Mouse (Mus musculus) right cerebral cortex, postnatal 36 days (tissue): ENCODE measurements around the gene Immt.
"Not testable (repeated sequence)": the region's sequence is repeated elsewhere in the genome, so short reads cannot be mapped to it uniquely, and the experiment has no call there.

Experiments
- DNase-seq, 2 experiments: peaks; one replicate each; pipeline ENCODE4 v3.0.0; 2022; ENCODE audit warnings: low spot score in 2 of 2, mixed read lengths in 1 of 2

Gene Immt

DNA sequence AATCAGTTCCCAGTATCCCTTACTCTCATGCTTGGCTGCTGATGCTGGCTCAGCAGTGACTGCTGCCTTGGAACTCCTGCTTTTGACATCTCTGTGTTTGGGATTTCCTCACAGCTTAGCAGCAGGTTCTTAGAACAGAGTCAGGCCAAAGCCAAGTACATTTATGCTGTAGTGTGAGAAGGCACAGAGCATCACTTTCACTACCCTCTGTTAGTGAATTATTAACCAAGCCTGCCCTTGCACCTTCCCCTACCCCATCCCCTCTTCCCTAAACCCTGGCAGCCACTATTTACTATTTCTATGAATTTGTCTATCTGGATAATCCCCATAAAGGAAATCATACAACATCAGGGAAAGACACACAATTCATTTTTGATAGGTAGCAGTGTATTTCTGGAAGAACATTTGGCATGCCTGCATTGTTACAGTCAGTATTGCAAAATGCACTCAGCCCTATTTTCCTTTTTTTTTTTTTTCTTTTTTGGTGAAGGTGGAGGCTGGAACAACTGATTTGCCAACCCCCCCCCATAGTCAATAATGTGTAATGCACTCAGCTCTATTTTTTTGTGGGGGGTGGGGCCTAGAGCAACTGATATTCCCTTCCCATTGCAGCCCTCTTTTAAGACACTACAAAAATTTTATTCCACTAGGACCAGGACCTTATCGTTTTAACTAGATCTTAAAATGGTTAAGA is 9.6 kb downstream of the Immt start:
- DNase-seq, result no peak

DNA sequence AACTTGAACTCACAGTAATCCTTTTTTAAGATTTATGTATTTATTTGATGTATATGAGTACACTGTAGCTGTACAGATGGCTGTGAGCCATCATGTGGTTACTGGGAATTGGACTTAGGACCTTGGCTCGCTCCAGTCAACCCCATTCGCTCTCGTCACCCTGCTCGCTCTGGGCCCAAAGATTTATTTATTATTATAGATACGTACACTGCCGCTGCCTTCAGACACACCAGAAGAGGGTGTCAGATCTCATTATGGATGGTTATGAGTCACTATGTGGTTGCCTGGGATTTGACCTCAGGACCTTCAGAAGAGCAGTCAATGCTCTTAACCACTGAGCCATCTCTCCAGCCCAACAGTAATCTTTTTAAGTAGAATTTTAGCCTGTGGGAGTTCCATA is 15.8 kb downstream of the Immt start:
- DNase-seq, result not testable (repeated sequence)

DNA sequence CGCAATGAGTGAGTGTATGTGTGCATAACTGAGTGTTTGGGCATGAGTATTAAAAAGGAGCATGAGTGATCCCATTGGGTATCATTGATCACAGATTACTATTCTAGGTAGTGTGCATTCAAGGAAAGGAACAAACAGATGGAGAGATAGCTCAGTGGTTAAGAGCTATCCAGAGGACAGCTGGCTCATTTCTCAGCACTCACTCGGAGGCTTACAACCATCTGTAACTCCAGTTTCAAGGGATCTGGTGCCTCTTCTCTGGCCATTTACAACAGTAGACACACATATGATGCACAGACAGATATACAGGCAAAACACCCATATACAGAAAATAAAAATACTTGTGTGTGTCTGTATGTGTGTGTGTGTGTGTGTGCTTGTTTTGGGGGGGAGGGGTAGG is 36.6 kb downstream of the Immt start:
- DNase-seq, result no peak

DNA sequence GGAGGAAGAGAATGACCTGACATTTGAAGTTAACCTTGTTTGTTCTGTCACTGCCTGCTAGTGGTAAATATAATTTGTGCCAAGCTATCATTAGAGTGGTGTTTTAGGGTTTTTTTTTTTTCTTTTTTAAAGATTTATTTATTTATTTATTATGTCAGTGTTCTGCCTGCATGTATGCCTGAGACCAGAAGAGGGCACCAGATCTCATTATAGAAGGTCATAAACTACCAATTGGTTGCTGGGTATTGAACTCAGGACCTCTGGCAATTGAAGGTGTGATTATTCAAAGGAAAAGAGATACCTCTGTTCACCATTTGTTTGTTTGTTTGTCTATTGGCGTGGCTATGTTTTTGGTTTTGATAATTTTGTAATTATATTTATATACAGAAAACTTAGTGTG is 37.7 kb downstream of the Immt start:
- DNase-seq, result no peak

DNA sequence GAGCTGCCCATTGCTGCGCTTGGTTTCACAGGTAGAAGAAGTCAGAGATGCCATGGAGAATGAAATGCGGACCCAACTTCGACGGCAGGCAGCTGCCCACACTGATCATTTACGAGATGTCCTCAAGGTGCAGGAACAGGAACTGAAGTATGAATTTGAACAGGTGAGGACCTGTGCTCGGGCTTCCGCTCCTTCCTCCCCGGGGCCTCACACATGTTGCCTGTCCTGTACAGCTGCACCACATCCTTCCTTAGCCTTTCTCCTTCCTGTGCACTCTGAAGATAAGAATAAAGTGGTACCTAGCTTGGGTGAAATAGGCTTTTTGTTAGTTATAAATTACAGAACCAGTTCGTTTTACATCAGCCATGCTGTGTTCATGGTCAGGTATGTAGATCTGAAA is 40.3 kb downstream of the Immt start:
- no peak for DNase-seq

DNA sequence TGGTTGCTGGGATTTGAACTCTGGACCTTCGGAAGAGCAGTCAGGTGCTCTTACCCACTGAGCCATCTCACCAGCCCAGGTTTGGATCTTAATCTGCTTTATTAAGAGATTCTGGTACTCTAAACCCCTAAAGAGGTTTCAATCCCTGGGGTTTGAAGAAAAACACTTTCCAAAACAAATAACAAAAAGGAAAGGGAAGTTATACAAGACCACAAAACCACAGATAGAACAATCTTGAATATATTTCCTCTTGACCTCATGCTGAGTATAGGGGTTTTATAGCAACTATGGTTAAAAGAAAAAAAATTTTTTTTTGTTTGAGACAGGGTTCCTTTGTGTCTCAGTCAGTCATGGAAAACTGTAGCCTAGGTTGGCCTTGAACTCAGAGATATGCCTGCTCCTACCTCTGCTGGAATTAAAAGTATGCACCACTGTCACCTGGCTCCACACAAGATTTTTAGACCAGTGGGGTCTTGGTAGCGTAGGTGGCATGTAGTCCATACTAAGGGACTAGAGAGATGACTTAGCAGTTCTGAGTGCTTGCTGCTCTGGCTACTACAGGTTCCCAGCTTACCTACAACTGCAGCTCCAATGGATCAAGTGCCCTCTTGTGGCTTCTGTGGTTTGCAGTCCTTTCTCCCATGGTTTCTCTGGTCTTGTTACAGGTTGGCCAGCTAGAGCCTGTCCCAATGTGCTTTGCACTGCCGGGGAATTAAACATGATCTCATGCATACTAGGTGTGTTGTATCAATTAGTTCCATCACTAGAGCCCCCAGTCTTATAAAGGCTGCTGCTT is 47.0 kb downstream of the Immt start:
- DNase-seq, result no peak

DNA sequence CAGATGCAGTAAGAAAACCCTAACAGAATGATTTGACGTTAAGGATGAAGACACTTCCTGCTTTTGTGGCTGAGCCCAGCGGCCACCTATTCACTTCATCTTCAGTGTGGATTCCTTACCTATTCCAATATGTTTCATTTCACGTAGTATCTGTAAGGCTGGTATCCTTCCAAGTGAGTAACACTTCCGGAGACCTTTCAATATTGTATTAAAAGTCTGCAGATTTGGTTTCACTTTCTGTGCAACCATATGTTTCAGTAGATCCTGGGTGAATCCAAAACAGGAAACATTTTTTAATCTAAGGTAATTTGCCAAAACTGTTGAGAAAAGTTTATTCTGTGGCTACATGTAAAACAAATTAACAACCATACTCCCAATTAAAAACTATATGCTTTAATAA is 62.1 kb downstream of the Immt start:
- DNase-seq, result no peak

DNA sequence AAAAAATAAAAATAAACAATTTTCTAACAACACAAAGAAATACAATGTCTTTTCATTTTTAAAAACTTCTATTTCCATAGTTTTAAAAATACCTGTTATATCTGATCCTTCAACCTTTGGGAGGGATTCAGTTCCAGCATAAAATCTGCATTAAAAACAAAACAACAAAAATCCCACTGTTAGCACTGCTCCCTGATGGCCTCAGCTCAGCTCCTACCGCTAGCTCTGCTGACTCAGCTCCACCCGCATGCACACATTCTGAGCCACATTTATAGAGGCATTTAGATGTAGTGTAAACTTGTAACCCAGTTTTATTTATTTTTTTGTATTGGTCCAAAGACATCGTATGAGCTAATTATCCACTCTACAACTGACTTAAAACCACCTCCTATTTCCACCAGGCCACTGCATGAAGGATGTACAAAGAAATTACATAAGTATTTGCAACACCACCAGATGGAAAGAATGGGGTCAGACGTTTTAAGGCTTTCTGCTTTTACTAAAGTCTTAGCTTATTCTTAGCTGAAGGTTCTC is 76.6 kb downstream of the Immt start:
- DNase-seq, result no peak

DNA sequence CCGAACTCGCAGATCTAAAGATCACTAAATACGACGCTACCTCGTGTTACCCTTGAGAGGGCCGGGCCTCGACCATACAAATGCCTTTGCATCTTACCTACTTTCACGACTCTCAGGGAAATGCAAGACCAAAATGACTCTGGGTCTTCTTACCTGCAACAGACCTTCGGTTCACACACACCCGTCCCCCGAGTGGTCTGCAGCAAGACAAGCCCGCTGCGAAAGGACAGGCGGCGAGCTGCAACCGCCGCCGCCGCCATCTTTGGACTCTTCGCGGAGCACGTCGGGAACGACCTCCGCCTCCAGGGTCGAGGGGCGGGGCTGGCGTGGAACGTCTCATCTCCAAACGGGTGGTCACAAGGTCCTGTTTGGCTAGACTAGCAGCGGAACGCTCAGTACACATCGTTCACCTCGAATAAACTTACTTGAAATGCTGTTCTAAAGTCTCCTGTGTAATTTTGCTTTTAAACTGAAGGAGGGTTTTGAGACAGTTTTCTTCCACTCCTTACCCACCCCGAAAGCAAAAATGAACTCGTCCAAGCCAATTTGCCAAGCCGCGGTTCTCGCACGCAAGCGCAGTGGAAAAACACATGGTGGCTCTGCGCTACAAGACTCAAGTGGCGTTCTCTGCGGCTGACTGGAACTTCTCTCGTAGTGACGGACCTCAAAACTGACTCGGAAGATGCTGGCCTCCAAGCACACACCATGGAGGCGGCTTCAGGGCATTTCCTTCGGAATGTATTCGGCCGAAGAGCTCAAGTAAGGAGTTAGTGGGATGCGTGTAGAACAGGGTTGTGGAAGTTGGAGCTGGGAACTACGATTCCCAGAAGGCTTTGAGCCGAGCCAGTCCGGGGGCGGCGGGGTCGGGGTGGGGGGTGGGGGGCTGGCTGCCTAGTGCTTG is 77.6 kb downstream of the Immt start, which contains the start of the genes Ptcd3 and Polr1a:
Ptcd3 (minus strand) TSS at position 270 of the 901 bp plus-strand sequence.
Polr1a (plus strand) TSS at position 573 of the 901 bp plus-strand sequence.
- DNase-seq, result peak; percentile 81 to 83

DNA sequence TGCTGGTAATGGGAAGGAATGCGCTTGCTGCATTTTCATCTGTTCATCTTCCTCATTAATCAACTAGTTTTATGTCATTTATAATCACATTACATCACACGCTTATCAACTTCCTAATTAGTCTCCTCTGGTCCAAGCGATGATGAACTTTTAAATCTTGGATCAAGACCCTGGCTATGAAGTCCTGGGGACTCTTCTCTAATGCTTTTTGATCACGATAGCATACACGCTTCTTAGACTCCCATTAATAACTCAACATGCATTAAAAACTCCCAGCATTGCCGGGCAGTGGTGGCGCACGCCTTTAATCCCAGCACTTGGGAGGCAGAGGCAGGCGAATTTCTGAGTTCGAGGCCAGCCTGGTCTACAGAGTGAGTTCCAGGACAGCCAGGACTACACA is 78.3 kb downstream of the Immt start:
- no peak for DNase-seq

DNA sequence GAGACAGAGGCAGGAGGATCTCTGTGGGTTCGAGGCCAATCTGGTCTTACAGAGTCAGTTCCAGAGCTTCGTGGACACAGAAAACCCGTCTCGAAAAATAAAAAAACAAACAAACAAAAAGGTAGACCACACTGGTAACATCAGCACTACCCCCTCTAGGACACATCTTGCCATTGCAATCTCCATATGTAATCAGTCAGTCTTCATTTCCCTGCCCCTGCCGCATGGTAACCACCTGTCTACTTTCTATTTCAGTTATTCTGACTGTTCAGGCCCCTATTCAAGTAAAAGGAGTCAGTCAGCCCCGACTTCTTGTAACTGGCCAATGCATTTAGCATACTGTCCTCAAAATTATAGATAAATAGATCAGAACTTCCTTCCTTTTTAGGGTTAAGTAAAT is 78.7 kb downstream of the Immt start:
- no peak for DNase-seq

DNA sequence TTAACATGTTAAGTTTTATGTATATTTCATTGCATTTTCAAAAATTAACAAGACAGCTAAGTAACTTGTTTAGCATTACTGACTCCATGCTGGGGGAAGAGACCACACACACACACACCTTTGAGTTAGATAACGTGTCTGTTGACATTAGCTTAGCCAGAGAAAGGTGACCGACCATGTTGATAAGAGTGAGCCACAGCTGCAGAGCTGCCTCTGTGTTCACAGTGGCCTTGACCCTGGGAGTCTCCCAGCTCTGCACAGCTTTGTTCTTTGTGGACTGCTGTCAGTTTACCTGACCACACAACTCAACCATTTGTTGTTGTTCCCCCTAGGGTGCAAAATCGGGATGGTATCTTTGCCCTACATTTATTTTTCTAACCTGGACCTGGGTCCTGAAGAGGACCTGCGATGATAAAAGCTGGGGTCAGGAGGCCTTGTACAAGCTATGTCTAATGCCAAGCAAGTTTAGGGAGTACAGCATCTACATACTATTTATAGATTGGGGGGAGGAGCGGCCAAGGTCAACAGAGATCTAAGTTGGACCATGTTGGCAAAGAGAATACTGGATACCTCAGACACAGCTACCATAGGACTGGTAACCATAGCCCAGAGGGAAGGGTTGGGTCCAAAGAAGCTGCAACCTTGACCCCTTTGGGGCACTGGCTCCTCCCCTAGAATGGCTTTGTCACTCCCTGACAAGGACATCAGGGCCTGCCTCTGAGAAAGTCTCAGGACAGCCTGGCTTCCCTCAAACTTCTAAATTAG is 80.7 kb downstream of the Immt start:
- no peak for DNase-seq

DNA sequence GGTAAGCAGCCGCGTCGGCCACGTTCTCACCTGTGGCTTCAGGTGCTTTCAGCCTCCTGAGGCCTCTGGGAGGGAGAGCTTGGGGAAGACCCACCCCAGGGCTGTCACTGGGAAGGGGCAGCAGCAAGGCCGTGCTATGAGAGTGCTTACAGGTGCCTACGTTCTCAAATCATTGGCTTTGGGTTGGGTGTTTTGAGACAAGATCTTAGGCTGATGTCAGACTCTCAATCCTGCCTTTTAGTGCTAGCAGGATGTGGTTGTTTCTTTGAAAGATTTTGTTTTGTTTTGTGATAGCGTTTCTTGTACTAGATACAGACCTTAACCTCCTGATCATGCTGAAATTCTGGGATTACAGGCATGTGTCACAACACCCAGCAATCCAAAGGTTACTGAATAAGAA is 89.6 kb downstream of the Immt start:
- no peak for DNase-seq

DNA sequence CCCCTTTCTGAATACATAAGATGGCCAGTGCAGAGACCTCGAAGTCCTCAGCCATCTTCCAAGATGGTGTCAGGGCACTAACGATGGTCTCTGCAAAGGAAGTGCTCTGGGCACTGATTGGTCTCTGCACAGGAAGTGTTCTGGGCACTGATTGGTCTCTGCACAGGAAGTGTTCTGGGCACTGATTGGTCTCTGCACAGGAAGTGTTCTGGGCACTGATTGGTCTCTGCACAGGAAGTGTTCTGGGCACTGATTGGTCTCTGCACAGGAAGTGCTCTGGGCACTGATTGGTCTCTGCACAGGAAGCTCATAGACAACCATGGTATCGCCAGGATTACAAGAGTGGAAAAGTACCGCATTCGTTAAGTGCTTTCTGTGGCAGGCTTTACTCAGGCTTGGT is 94.1 kb downstream of the Immt start:
- DNase-seq, result not testable (repeated sequence)
